Mouse (Mus musculus) limb, embryonic 14.5 days (tissue): ENCODE data around the gene Coq9. TPM values are rescaled to one million over a fixed set of nuclear protein-coding genes. Genes with fewer than 3 reads are reported as not detected.

Source experiments
- ATAC-seq: fragments of 200-750 bp; cut with Nextera tagmentation; 2 replicates; pipeline ENCODE4 v1.8.0; 2017; ENCODE audit warnings: low read depth, moderate number of reproducible peaks, moderate TSS enrichment; ENCODE audit not compliant: low FRiP score
- DNase-seq: peaks from one replicate; pipeline ENCODE4 v3.0.0-alpha.2; 2015; ENCODE audit warnings: low spot score
- H3K27ac ChIP-seq: fragments of 300-500 bp; sonication (generic); replicated peaks from 2 replicates; pipeline ENCODE4 v1.5.1; 2014; ENCODE audit warnings: low read depth, mild to moderate bottlenecking, low read length, moderate library complexity, mixed read lengths
- H3K27me3 ChIP-seq: fragments of 300-500 bp; sonication (generic); 2 replicates; pipeline ENCODE4 v1.6.1; 2014; ENCODE audit warnings: low read length, mixed read lengths; ENCODE audit not compliant: control insufficient read depth, insufficient read depth
- H3K36me3 ChIP-seq: fragments of 300-500 bp; sonication (generic); 2 replicates; pipeline ENCODE4 v1.6.1; 2014; ENCODE audit warnings: mild to moderate bottlenecking, low read length, moderate library complexity, mixed read lengths; ENCODE audit not compliant: control insufficient read depth, insufficient read depth
- H3K4me1 ChIP-seq: fragments of 300-500 bp; sonication (generic); 2 replicates; pipeline ENCODE4 v1.6.1; 2014; ENCODE audit warnings: antibody characterized with exemption, low read length, mixed read lengths; ENCODE audit not compliant: control insufficient read depth, insufficient read depth
- H3K4me2 ChIP-seq: fragments of 300-500 bp; sonication (generic); replicated peaks from 2 replicates; pipeline ENCODE4 v1.6.1; 2014; ENCODE audit warnings: low read depth, mild to moderate bottlenecking, low read length, moderate library complexity; ENCODE audit not compliant: severe bottlenecking
- H3K4me3 ChIP-seq: fragments of 300-500 bp; sonication (generic); replicated peaks from 2 replicates; pipeline ENCODE4 v1.5.1; 2014; ENCODE audit warnings: low read length
- H3K9ac ChIP-seq: fragments of 300-500 bp; sonication (generic); 2 replicates; pipeline ENCODE4 v1.6.1; 2014; ENCODE audit warnings: mild to moderate bottlenecking, low read depth, low read length, moderate library complexity; ENCODE audit not compliant: severe bottlenecking
- H3K9me3 ChIP-seq: fragments of 300-500 bp; sonication (generic); 2 replicates; pipeline ENCODE4 v1.6.1; 2016; ENCODE audit warnings: low read length; ENCODE audit not compliant: control insufficient read depth
- POLR2A ChIP-seq: fragments of 200-500 bp; IDR thresholded peaks from 2 replicates; pipeline ENCODE4 v1.8.0; 2012; ENCODE audit warnings: inconsistent platforms, mild to moderate bottlenecking, moderate library complexity, borderline replicate concordance; ENCODE audit not compliant: insufficient read depth, insufficient read length; ENCODE audit errors: extremely low read depth
- WGBS: fragments of 180-500 bp; shearing (Covaris S2); extraction: QIAGEN DNeasy Blood & Tissue Kit; methylation state at CpG from one replicate; pipeline ENCODE4 v1.1.7; 2014; 5-methylcytosine and 5-hydroxymethylcytosine counted together
- polyA plus RNA-seq, 2 experiments: library from polyadenylated mRNA; depleted of rRNA in 1 of 2; stranded (reverse) in 1 of 2; unstranded in 1 of 2; fragments of >200 nt; fragmentation: Nextera tagmentation in 1 of 2; extraction: Ambion mirVana in 1 of 2; gene quantifications; 2 replicates each; pipeline versions ENCODE4 v1.2.1 to v1.2.3; 2012 to 2014

Gene Coq9
- polyA plus RNA-seq, 2 experiments, result 72.4 to 84.5 TPM

GRCm38 (mm10) chr8:94805811-94806210 is 32.3 kb upstream of the Coq9 start:
- DNase-seq, result no peak
- no peak for ATAC-seq
- Histone ChIP-seq H3K27me3 (no peaks in the 10 kb centered on the region), H3K4me1 (no peaks in the 10 kb centered on the region), H3K9ac (no peak overlapping the region), H3K4me3 (no peak overlapping the region), H3K9me3 (no peaks in the 10 kb centered on the region), H3K27ac (no peak overlapping the region), H3K4me2 (no peak overlapping the region), H3K36me3 (no peaks in the 10 kb centered on the region)
- no peak for TF ChIP-seq POLR2A
- WGBS, result 82% methylated on average over 4 of the region's 4 CpGs

DNA sequence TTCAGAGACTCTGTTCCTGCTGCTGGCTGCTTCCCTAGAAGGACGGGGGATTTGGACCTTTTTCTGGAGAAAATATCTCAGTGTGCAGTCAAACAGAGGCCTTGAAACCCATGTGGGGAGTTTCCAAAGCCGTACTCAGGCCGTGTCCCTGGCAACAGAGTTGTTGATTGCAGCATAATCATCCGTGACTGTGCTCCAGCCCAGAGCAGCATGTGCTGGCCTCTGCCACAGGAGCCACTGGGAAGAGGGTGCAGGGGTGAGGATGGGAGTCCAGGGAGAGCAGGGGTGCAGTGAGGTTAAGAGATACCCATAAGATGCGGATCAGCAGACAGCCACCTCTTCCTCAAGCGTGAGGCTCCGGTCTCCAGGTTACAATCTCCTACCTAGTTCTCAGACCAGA is 30.6 kb upstream of the Coq9 start:
- H3K9ac ChIP-seq, result no peak overlapping the region

GRCm38 (mm10) chr8:94808372-94808771 is 29.7 kb upstream of the Coq9 start:
- Histone ChIP-seq H3K27me3 (no peaks in the 10 kb centered on the region), H3K4me1 (no peaks in the 10 kb centered on the region; the same call in 1 of the 2 replicates), H3K9ac (no peak overlapping the region), H3K36me3 (no peaks in the 10 kb centered on the region), H3K9me3 (no peaks in the 10 kb centered on the region), H3K27ac (no peak overlapping the region), H3K4me2 (no peak overlapping the region), H3K4me3 (no peak overlapping the region)
- TF ChIP-seq POLR2A, result no peak
- WGBS, result 75% methylated on average over 6 of the region's 6 CpGs
- no peak for DNase-seq
- ATAC-seq, result no peak

More for the DNA sequence above, 30.6 kb upstream of the Coq9 start:
- Histone ChIP-seq H3K27me3 (no peaks in the 10 kb centered on the region), H3K36me3 (no peaks in the 10 kb centered on the region), H3K4me3 (no peak overlapping the region), H3K4me1 (no peaks in the 10 kb centered on the region; the same call in 1 of the 2 replicates), H3K9me3 (no peaks in the 10 kb centered on the region), H3K27ac (no peak overlapping the region), H3K4me2 (no peak overlapping the region)
- TF ChIP-seq POLR2A, result no peak
- 65% methylated on average over 7 of the region's 7 CpGs for WGBS
- no peak for DNase-seq
- no peak for ATAC-seq

GRCm38 (mm10) chr8:94810153-94810552 is 28.0 kb upstream of the Coq9 start, which contains the start of gene Ccl17:
Gene Ccl17 (plus strand): TSS chr8:94810453.
- no peak for ATAC-seq
- H3K9me3 ChIP-seq, result no peaks in the 10 kb centered on the region

DNA sequence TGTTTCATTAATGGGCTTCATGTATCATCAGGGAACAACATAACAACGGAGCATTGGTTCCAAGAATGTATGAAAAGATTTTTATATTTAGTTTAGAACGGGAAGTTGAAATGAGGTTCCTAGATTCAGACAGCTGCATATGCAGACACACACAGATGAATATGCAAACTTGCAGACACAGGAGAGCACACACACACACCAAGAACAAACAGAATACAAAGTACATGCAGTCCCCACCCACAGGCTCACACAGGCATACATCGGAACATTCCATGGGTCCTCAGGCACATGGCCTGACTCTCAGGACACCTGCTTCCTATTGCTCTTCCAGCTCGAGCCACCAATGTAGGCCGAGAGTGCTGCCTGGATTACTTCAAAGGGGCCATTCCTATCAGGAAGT is 27.3 kb upstream of the Coq9 start:
- Histone ChIP-seq H3K4me2 (no peak overlapping the region), H3K4me1 (no peaks in the 10 kb centered on the region; the same call in 1 of the 2 replicates), H3K9me3 (no peaks in the 10 kb centered on the region), H3K36me3 (no peaks in the 10 kb centered on the region), H3K27me3 (no peaks in the 10 kb centered on the region), H3K27ac (no peak overlapping the region), H3K4me3 (no peak overlapping the region), H3K9ac (no peak overlapping the region)
- no peak for DNase-seq
- ATAC-seq, result no peak
- 70% methylated on average over 5 of the region's 5 CpGs for WGBS
- TF ChIP-seq POLR2A, result no peak

More at GRCm38 (mm10) chr8:94810153-94810552, 28.0 kb upstream of the Coq9 start, which contains the start of gene Ccl17:
- no peak for TF ChIP-seq POLR2A
- H3K4me2 ChIP-seq, result no peak within 1 kb of the TSS
- DNase-seq, result no peak
- H3K4me3 ChIP-seq, result no peak within 1 kb of the TSS
- no peak within 1 kb of the TSS for H3K9ac ChIP-seq
- no peaks in the 10 kb centered on the region for H3K27me3 ChIP-seq
- H3K4me1 ChIP-seq, result no peaks in the 10 kb centered on the region; the same call in 1 of the 2 replicates
- H3K36me3 ChIP-seq, result no peaks in the 10 kb centered on the region
- WGBS, result 64% methylated on average over 3 of the region's 3 CpGs
- H3K27ac ChIP-seq, result no peak within 1 kb of the TSS

- Histone ChIP-seq H3K9ac (no peak overlapping the region), H3K36me3 (no peaks in the 10 kb centered on the region), H3K4me1 (no peaks in the 10 kb centered on the region; the same call in 1 of the 2 replicates), H3K4me3 (no peak overlapping the region), H3K9me3 (no peaks in the 10 kb centered on the region), H3K4me2 (no peak overlapping the region), H3K27me3 (no peaks in the 10 kb centered on the region), H3K27ac (no peak overlapping the region)
- no peak for TF ChIP-seq POLR2A
- ATAC-seq (no peak), DNase-seq (no peak)
- WGBS, result 74% methylated on average over 6 of the region's 6 CpGs
These were observed 26.5 kb upstream of the Coq9 start for GRCm38 (mm10) chr8:94811654-94812053.
